Mouse (Mus musculus) liver, adult 2 months (tissue): Measurements from ENCODE around the gene Trnt1. TPM values are rescaled to one million over a fixed set of nuclear protein-coding genes. Genes with fewer than 3 reads are reported as not detected.

Experiments
- DNase-seq: peaks from one replicate; pipeline ENCODE4 v3.0.0-alpha.2; 2011; ENCODE audit warnings: low read depth, low spot score; ENCODE audit errors: extremely low read depth
- H3K27ac ChIP-seq: fragments of 200-500 bp; replicated peaks from 2 replicates; pipeline ENCODE4 v1.5.1; 2012; ENCODE audit warnings: low read depth, mild to moderate bottlenecking, control low read depth, inconsistent platforms, low read length; ENCODE audit not compliant: insufficient read depth
- H3K27me3 ChIP-seq: fragments of 200-500 bp; 2 replicates; pipeline ENCODE4 v1.6.1; 2012; ENCODE audit warnings: mild to moderate bottlenecking, moderate library complexity, low read length, inconsistent platforms; ENCODE audit not compliant: control insufficient read depth, insufficient read depth
- H3K36me3 ChIP-seq: fragments of 200-500 bp; 2 replicates; pipeline ENCODE4 v1.6.1; 2012; ENCODE audit warnings: low read length, inconsistent platforms; ENCODE audit not compliant: control insufficient read depth, insufficient read depth
- H3K4me1 ChIP-seq: fragments of 200-500 bp; 2 replicates; pipeline ENCODE4 v1.6.1; 2011; ENCODE audit warnings: low read length; ENCODE audit not compliant: control insufficient read depth, insufficient read depth
- H3K4me3 ChIP-seq: fragments of 200-500 bp; 2 replicates; pipeline ENCODE4 v1.5.1; 2011; ENCODE audit warnings: low read depth, mild to moderate bottlenecking, control low read depth, low read length, moderate library complexity; ENCODE audit not compliant: insufficient read depth
- H3K79me2 ChIP-seq: fragments of 200-500 bp; 2 replicates; pipeline ENCODE4 v1.6.1; 2012; ENCODE audit warnings: inconsistent platforms, mild to moderate bottlenecking, low read length, moderate library complexity; ENCODE audit not compliant: control insufficient read depth, insufficient read depth
- H3K9ac ChIP-seq: fragments of 200-500 bp; 2 replicates; pipeline ENCODE4 v1.6.1; 2012; ENCODE audit warnings: low read depth, mild to moderate bottlenecking, control low read depth, inconsistent platforms, low read length
- CTCF ChIP-seq: fragments of 200-500 bp; IDR thresholded peaks from 2 replicates; pipeline ENCODE4 v1.5.1; 2011; ENCODE audit warnings: low read depth, low read length, control low read depth
- POLR2A ChIP-seq: fragments of 200-500 bp; IDR thresholded peaks from 2 replicates; pipeline ENCODE4 v1.6.1; 2011; ENCODE audit warnings: low read length, control low read depth; ENCODE audit not compliant: insufficient read depth; ENCODE audit errors: extremely low read depth
- WGBS: fragments of 180-500 bp; shearing (Covaris S2); methylation state at CpG from one replicate; pipeline ENCODE4 v1.1.7; 2018; 5-methylcytosine and 5-hydroxymethylcytosine counted together
- polyA plus RNA-seq: library from polyadenylated mRNA; depleted of rRNA; stranded (reverse); fragments of >200 nt; gene quantifications from 2 replicates; pipeline ENCODE4 v1.2.3, GENCODE M21; 2012
- total RNA-seq: library from RNA; depleted of rRNA; stranded (reverse); fragments of >200 nt; gene quantifications from 2 replicates; pipeline ENCODE4 v1.2.3, GENCODE M21; 2014

The Trnt1 gene
- total and polyA plus RNA-seq, 2 experiments = 13.7 to 19.8 TPM

DNA sequence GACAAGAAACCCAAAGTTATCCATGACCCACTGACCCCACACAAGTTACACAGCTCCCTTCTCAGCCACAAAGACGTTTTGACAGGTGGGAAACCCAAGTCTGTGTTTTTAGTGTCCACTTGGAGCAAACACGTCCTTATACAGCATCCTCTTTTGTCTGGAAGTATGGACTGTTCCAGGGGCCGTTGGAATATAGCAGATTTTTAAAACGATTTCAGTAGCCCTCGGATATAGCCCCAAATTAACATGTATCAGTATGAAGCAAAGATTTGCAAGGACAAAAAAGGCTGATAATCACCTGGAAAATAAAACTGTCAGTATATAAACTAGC lies 31.3 kb downstream of the Trnt1 start:
- peaks cover 4% of the 10 kb centered on the region for H3K4me1 ChIP-seq
- peaks cover 11% of the 10 kb centered on the region; the same call in 1 of the 2 replicates for H3K79me2 ChIP-seq
- H3K4me3 ChIP-seq = peak overlapping the region; percentile 98; the same call in 1 of the 2 replicates
- no peak overlapping the region for H3K9ac ChIP-seq
- DNase-seq = no peak
- TF ChIP-seq POLR2A (no peak), CTCF (no peak)
- peaks cover 3% of the 10 kb centered on the region; the same call in 1 of the 2 replicates for H3K36me3 ChIP-seq
- 48% methylated on average over 5 of the region's 5 CpGs for WGBS
- no peaks in the 10 kb centered on the region for H3K27me3 ChIP-seq
- H3K27ac ChIP-seq = no peak overlapping the region

DNA sequence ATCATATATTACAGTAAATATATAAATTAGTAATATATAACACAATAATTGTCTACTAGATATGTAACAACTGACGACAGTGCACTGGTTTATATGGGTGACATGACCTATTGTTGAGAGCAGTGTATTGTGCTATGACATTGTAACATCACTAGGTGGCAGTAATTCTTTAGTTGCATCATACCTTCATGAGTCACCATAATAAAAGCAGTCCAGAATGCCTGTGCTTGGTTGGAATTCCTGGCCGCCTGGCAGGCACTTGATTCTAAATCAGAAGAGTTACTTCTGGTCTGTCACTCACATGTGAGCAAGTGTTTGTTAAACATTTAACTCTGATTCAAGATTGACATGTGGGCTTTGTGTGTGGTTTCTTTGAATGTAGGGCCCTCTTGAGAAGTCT lies 36.0 kb downstream of the Trnt1 start:
- 51% methylated on average over 2 of the region's 2 CpGs for WGBS
- no peak overlapping the region for H3K27ac ChIP-seq
- peak; percentile 49 for DNase-seq
- H3K27me3 ChIP-seq = no peaks in the 10 kb centered on the region
- H3K9ac ChIP-seq = no peak overlapping the region
- TF ChIP-seq CTCF = peak; percentile 53
- TF ChIP-seq POLR2A = no peak
- H3K79me2 ChIP-seq = no peaks in the 10 kb centered on the region
- H3K4me1 ChIP-seq = peaks cover 2% of the 10 kb centered on the region; the same call in 1 of the 2 replicates
- H3K36me3 ChIP-seq = no peaks in the 10 kb centered on the region
- H3K4me3 ChIP-seq = no peak overlapping the region

DNA sequence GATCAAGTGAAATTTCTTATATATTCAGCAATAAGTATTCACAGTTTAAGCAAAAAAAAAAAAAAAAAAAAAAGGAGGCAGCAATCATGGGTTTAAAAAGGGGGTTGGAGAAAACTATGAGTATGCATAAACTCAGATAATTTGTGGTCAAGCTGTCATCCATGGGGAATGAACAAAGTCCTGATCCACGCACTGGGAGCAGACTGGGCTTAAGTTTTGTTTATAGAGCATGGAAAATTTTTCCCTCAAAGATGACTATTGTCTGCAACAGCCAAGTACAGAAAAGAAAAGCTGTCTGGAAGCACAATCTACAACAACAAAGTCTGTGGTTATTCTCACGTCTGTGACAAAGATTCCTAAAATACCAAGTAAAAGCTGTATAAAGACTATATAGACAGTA lies 40.2 kb downstream of the Trnt1 start:
- DNase-seq = no peak
- no peak overlapping the region for H3K9ac ChIP-seq
- H3K36me3 ChIP-seq = no peaks in the 10 kb centered on the region
- no peaks in the 10 kb centered on the region for H3K27me3 ChIP-seq
- H3K4me3 ChIP-seq = no peak overlapping the region
- H3K4me1 ChIP-seq = no peaks in the 10 kb centered on the region
- H3K27ac ChIP-seq = no peak overlapping the region
- H3K79me2 ChIP-seq = no peaks in the 10 kb centered on the region
- 64% methylated on average over 2 of the region's 2 CpGs for WGBS
- TF ChIP-seq POLR2A (no peak), CTCF (no peak)

DNA sequence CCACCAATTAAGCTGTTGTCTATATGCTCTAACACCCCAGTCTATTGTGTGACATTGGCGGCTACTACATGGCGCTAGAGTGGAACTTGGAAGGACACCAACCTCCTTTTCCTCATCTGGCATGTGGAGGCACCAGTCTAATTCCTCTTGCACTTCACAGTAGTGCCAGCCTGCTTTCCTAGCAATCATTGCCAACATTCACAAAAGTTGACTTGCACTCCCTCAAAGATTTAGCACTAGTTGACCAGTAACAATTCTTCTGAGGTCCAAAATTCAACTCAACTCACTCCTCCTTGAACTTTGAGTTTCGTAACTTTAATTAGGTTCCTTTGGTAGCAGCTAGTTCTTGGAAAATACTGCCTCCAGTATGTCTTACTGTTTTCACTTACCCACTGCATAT lies 41.8 kb downstream of the Trnt1 start:
- H3K27me3 ChIP-seq = no peaks in the 10 kb centered on the region
- H3K79me2 ChIP-seq = no peaks in the 10 kb centered on the region
- H3K9ac ChIP-seq = no peak overlapping the region
- 87% methylated on average over 3 of the region's 3 CpGs for WGBS
- H3K36me3 ChIP-seq = no peaks in the 10 kb centered on the region
- no peak overlapping the region for H3K27ac ChIP-seq
- H3K4me3 ChIP-seq = no peak overlapping the region
- no peak for DNase-seq
- TF ChIP-seq POLR2A (no peak), CTCF (no peak)
- H3K4me1 ChIP-seq = no peaks in the 10 kb centered on the region

DNA sequence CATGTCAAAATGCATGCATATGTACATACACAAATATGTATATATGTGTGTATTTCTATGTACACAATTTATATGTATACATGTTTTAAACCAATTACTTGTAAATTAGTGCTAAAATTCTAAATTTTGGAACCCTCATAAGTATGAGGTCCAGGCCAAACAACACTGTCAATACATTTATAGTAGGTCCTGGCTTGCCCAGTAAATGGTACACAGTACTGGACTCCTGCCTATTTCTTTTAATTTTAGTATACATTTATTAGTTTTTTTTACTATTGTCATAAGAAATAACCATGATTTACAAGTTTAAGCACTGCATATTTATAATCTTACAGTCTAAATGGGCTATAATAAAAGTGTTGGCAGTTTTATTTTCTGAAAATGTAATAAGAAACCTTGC lies 50.3 kb downstream of the Trnt1 start:
- H3K27me3 ChIP-seq = no peaks in the 10 kb centered on the region
- no peaks in the 10 kb centered on the region for H3K36me3 ChIP-seq
- DNase-seq = no peak
- H3K4me3 ChIP-seq = no peak overlapping the region
- H3K9ac ChIP-seq = no peak overlapping the region
- H3K79me2 ChIP-seq = no peaks in the 10 kb centered on the region
- TF ChIP-seq CTCF = no peak
- TF ChIP-seq POLR2A = no peak
- H3K4me1 ChIP-seq = no peaks in the 10 kb centered on the region
- no peak overlapping the region for H3K27ac ChIP-seq

DNA sequence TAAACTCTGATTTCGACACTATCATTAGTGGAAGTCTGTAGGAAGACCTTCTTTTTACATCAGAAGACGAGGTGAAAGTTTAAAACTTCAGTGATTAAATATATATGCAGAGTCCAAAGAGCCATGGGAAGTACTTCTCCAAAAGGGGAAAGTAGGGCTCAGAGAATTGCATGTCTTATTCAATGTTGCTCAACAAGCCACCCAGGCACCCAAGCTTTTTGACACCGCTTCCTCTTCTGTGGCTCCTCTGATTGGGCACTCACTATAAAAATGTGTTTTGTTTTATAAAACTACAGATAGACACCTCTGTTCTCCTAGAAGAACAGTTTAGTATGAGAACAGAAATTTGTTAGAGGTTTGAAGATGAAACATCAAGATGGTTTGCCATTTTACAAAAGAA lies 51.0 kb downstream of the Trnt1 start:
- TF ChIP-seq CTCF = no peak
- no peak for TF ChIP-seq POLR2A

More for the DNA sequence above, 51.0 kb downstream of the Trnt1 start:
- Histone ChIP-seq H3K4me3 (no peak overlapping the region), H3K27me3 (no peaks in the 10 kb centered on the region), H3K36me3 (no peaks in the 10 kb centered on the region), H3K4me1 (no peaks in the 10 kb centered on the region), H3K9ac (no peak overlapping the region), H3K27ac (no peak overlapping the region), H3K79me2 (no peaks in the 10 kb centered on the region)
- 55% methylated on average over 3 of the region's 3 CpGs for WGBS
- no peak for DNase-seq
